Mouse (Mus musculus) liver, adult (tissue): ENCODE results near the gene Rgs3.

Source experiments
- GATA4 ChIP-seq: IDR thresholded peaks from 2 replicates; pipeline ENCODE4 v1.6.1; 2014; ENCODE audit warnings: mild to moderate bottlenecking, low read length; ENCODE audit not compliant: insufficient replicate concordance

Rgs3 gene

DNA sequence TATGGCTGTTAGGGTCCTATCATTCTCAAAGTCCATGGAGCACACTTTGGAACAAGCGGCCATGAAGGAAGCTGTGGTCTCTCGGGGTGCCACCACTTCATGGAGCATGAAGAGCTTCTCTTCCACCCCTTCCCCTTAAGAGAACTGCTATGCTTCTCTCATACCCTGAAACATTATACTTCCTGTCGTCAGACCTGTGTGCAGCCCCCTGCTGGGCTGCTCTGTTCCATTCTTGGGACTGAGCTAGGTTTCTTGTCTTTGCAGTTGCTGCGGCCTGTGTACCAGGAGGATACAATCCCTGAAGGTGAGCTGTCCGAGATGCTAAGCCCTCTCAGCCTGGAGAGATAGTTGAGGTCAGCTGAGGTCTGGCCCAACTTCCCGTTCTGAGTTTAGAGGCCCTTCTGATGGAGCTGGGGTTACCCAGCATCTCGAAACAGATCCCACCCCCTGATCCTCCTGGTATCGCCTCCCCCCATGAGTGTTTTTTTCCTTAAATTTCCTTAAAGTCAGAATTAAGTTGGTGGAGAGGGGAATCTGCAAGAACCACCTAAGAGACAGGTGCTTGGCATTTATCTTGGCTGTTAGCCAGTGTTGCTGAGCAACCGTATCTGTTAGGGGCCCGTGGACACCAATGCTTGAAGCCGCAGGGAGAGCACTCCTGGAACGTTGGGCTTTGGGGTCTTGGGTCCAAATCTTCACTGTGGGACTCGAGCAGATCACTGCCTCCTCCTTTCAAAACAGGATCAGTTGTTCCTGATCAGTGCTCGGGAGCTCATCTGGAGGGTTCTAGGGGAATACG lies 66.8 kb downstream of the Rgs3 start:
- TF ChIP-seq GATA4, result no peak

GRCm38 (mm10) chr4:62627331-62627730 lies 67.7 kb downstream of the Rgs3 start:
- peak; percentile 42; the same call in 1 of the 2 replicates for TF ChIP-seq GATA4

DNA sequence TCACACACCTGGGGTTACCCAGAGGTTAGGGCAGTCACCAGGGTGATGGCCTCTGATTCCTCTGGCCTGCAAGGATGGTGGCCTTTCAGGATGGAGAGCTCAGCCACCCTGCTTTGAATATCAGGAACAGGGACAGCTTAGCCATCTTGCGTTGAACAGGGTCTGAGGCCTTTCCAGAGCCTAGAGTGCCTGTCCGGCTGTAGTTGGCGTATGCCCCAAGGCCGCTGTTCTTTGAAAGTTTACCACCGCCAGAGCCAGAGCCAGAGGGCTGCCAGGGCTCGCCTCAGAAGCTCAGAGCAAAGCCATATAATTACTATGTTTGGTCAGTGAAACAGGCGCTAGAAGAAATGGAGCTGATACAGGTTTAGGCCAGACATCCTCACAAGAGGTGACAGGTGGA lies 68.9 kb downstream of the Rgs3 start:
- TF ChIP-seq GATA4, result no peak

DNA sequence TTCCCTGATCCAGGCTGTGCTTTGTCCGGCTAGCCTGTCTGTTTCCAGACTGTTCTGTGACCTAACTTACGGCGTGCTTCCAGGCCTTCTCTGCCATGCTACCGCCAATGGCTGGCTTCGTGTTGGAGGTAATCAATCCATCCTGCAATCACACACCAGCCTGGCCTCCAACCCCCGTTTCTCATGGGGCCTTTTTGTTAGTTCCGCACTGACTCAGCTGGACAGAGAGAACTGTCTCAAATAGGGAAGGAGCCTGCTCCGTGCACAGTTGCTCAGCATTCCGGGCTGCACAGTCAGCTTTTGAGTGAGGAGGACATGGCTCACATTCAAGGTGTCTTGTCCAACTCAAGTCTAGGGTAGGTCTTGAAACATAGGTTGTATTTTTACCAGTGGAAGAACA lies 69.8 kb downstream of the Rgs3 start:
- no peak for TF ChIP-seq GATA4

- no peak for TF ChIP-seq GATA4
Observed at GRCm38 (mm10) chr4:62629905-62630304, 70.3 kb downstream of the Rgs3 start.

GRCm38 (mm10) chr4:62633243-62633642 lies 73.6 kb downstream of the Rgs3 start:
- no peak for TF ChIP-seq GATA4

DNA sequence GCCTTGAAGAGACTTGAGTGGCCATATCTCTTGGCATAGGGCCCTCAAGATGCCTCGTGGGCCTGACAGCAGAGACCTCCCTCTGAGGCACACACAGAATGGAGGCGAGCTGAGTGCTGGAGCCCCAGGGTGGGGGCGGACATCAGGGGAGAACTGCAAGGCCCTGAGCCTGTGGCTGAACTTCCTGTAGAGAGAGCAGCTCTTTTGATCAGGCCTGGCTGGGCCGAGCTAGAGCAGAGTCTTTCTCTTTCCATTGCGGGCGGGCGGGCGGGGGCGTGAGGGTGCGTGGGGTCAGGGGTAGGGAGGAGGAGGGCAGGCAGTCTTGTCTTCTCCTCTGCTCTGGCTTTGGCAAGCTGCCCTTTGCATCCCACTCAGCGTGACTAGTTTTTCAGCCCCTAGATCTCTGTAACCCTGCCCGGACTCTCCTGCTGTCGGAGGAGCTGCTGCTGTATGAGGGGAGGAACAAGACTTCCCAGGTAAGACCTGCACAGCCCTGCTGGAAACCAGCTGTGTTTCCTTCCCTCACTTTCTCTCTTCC lies 74.5 kb downstream of the Rgs3 start:
- peak; percentile 63; the same call in 1 of the 2 replicates for TF ChIP-seq GATA4

DNA sequence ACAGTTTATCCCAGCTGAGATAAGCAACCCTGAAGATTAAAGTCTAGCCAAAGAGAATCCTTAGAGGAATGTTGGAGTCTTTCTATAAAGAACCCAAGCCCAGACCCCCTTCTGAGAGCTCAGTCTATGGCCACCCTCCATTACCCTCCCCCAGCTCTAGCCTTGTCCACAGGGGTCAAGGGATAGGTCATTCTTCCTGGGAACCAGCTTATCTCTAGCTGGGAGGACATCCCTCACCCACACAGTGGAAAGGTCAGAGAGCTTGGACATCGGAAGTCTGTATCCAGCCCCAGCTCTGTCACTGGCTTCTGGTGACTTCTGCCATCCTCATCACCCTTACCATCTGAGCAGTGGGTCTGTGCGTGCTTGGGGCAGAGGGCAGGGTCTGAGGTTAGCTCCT lies 75.2 kb downstream of the Rgs3 start:
- TF ChIP-seq GATA4, result peak; percentile 84; the same call in 1 of the 2 replicates

DNA sequence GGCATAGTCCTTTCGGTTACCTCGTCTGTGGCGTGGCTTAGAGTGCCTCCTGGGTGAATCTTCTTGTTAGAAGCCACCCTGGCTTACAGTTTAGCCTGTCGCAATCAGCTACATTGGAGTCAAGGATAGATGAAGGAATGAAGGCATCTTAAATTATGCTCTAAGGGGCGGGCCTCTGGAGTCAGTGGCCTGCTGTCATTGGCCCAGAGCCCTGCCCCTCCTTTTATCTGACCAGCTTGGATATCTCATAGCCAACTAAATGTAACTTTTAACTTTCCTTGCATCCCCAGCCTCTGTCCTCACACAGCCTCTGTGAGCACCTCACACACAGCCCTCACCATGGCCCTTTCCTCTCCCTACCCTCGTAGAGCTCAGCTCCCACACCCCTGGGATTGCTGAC lies 76.4 kb downstream of the Rgs3 start:
- TF ChIP-seq GATA4, result no peak

DNA sequence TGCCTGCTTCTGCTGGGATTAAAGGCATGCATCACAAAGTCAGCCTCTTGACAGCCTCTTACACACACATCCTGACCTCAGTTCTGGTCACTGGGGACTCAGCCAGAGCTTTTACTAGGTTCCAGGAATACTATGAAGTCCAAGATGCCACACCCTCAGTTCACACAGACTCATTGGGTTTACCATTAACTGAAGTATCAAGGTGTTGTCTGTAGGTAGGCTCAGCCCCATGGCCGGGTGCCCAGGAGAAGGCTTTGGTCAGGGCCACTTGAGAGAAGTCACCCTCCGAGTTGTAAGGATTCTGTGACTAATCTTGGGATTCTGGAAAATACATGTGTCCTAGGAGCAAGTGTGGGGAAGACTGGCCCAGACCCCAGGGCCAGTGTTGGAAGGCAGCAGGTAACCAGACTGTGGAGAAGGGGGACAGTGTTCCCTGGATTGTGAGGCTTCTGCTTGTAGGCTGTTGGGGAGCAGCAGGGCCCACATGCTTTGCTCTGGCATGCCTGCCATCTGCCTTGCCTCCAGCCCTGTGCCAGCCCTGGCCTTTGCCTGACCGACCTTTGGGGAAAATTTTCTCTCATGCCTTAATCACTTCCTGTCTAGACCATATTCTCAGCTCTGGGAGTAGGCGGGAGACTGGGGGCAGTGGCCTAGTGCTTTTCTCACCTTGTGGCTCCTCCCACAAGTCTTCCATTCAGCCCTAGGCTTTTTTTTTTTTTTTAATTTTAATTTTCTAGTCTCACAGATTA lies 78.4 kb downstream of the Rgs3 start:
- TF ChIP-seq GATA4, result no peak

GRCm38 (mm10) chr4:62640496-62641229 lies 81.0 kb downstream of the Rgs3 start:
- TF ChIP-seq GATA4, result no peak

DNA sequence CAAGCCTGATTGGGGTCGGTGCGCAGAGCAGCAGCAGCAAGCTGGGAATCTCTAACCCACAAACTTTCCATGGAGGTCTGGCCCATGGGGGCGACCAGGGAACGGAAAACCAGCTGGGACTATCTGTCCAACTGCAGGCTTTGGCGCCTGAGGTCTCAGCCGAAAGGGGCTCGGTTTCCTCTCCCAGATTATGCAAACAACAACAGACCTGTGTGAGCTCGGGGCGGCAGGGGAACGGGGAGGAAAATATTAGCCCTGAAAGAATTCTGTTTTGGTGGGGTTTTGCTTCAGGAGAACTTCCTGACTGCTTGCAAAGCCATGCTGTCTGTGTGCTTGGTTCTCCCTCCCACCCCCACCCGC lies 81.6 kb downstream of the Rgs3 start:
- peak; percentile 36; the same call in 1 of the 2 replicates for TF ChIP-seq GATA4

DNA sequence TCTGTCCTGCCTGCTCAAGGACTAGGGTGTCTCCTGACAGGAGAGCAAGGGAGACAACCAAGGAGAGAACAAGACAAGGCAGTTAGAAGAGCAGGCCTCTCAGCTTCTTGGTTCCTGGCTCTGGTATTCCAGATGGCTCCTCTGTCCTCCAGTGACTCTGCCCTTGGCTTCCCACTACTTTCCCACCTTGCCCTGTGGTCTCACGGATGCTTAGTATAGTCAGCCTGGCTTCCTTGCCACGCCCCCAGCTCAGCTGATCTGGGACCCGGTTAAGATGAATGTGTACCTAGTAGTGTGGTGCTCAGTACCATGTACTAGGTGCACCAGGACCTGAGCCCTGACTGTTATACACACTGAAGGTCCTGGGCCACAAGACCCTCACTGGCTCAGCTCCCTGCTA lies 82.0 kb downstream of the Rgs3 start:
- TF ChIP-seq GATA4, result no peak

GRCm38 (mm10) chr4:62643401-62643800 lies 83.8 kb downstream of the Rgs3 start:
- TF ChIP-seq GATA4, result peak; percentile 25; the same call in 1 of the 2 replicates

GRCm38 (mm10) chr4:62644031-62644793 lies 84.6 kb downstream of the Rgs3 start:
- no peak for TF ChIP-seq GATA4
